Mouse (Mus musculus) macrophage (primary cell): ENCODE results near the gene Rhebl1. TPM values are rescaled to one million over a fixed set of nuclear protein-coding genes. Genes with fewer than 3 reads are reported as not detected.

Experiments
- H3K27ac ChIP-seq: fragments of 350-480 bp; formaldehyde crosslinking; 2 replicates; pipeline ENCODE4 v1.9.0; 2021
- H3K36me3 ChIP-seq: fragments of 350-480 bp; formaldehyde crosslinking; 2 replicates; pipeline ENCODE4 v1.9.0; 2021; ENCODE audit errors: inconsistent target
- H3K4me3 ChIP-seq: fragments of 350-480 bp; formaldehyde crosslinking; 2 replicates; pipeline ENCODE4 v1.9.0; 2021; ENCODE audit errors: inconsistent target
- H3K79me2 ChIP-seq: fragments of 350-480 bp; formaldehyde crosslinking; 2 replicates; pipeline ENCODE4 v1.9.0; 2021; ENCODE audit errors: inconsistent target
- WGBS: methylation state at CpG from one replicate; pipeline ENCODE4 v1.1.7; 2026; ENCODE audit warnings: inconsistent platforms; ENCODE audit not compliant: missing documents; 5-methylcytosine and 5-hydroxymethylcytosine counted together
- polyA plus RNA-seq: library from polyadenylated mRNA; stranded (reverse); fragments of 250-400 nt; gene quantifications from 3 replicates; pipeline ENCODE4 v1.2.4, GENCODE M21; 2018; ENCODE audit warnings: inconsistent platforms

Gene Rhebl1
- polyA plus RNA-seq, 1 experiment from 2014 or later, result 0.52 TPM

- H3K36me3 ChIP-seq, result peaks cover 99% of the 10 kb centered on the region
- H3K79me2 ChIP-seq, result peaks cover 12% of the 10 kb centered on the region; the same call in 1 of the 2 replicates
- no peak overlapping the region for H3K4me3 ChIP-seq
- H3K27ac ChIP-seq, result no peak overlapping the region
- 96% methylated on average over 14 of the region's 14 CpGs for WGBS
Measured at GRCm38 (mm10) chr15:98839161-98839560, 55.2 kb downstream of the Rhebl1 start.

- Histone ChIP-seq H3K4me3 (no peak overlapping the region), H3K27ac (no peak overlapping the region), H3K36me3 (peaks cover 87% of the 10 kb centered on the region), H3K79me2 (peaks cover 12% of the 10 kb centered on the region; the same call in 1 of the 2 replicates)
- WGBS, result 87% methylated on average over 4 of the region's 4 CpGs
Measured at GRCm38 (mm10) chr15:98837743-98838103, 56.6 kb downstream of the Rhebl1 start.

- Histone ChIP-seq H3K4me3 (no peak overlapping the region), H3K79me2 (peaks cover 12% of the 10 kb centered on the region; the same call in 1 of the 2 replicates), H3K27ac (no peak overlapping the region), H3K36me3 (peaks cover 81% of the 10 kb centered on the region)
- 95% methylated on average over 21 of the region's 21 CpGs for WGBS
Measured at GRCm38 (mm10) chr15:98837006-98837742, 57.2 kb downstream of the Rhebl1 start.

- Histone ChIP-seq H3K79me2 (peaks cover 20% of the 10 kb centered on the region), H3K27ac (no peak overlapping the region), H3K36me3 (peaks cover 62% of the 10 kb centered on the region), H3K4me3 (no peak overlapping the region)
- WGBS, result 96% methylated on average over 6 of the region's 14 CpGs
Measured at GRCm38 (mm10) chr15:98835291-98835690, 59.0 kb downstream of the Rhebl1 start.

GRCm38 (mm10) chr15:98834059-98834458 lies 60.3 kb downstream of the Rhebl1 start:
- WGBS, result 94% methylated on average over 13 of the region's 13 CpGs
- no peak overlapping the region for H3K4me3 ChIP-seq
- peaks cover 50% of the 10 kb centered on the region for H3K36me3 ChIP-seq
- no peak overlapping the region for H3K27ac ChIP-seq
- peaks cover 27% of the 10 kb centered on the region for H3K79me2 ChIP-seq

GRCm38 (mm10) chr15:98833281-98833680 lies 61.1 kb downstream of the Rhebl1 start:
- peaks cover 27% of the 10 kb centered on the region for H3K79me2 ChIP-seq
- peaks cover 43% of the 10 kb centered on the region for H3K36me3 ChIP-seq
- H3K4me3 ChIP-seq, result no peak overlapping the region
- 93% methylated on average over 9 of the region's 11 CpGs for WGBS
- no peak overlapping the region for H3K27ac ChIP-seq

GRCm38 (mm10) chr15:98832161-98833058 lies 61.9 kb downstream of the Rhebl1 start:
- Histone ChIP-seq H3K4me3 (peak overlapping the region; percentile 13; the same call in 1 of the 2 replicates), H3K36me3 (peaks cover 34% of the 10 kb centered on the region), H3K27ac (peak overlapping the region; percentile 82), H3K79me2 (peaks cover 36% of the 10 kb centered on the region)
- 11% methylated on average over 10 of the region's 12 CpGs for WGBS

- Histone ChIP-seq H3K79me2 (peaks cover 44% of the 10 kb centered on the region), H3K4me3 (peak overlapping the region; percentile 13; the same call in 1 of the 2 replicates), H3K27ac (peak overlapping the region; percentile 82), H3K36me3 (peaks cover 26% of the 10 kb centered on the region)
- WGBS, result 0% methylated on average over 9 of the region's 9 CpGs
Measured at GRCm38 (mm10) chr15:98831684-98832035, 62.7 kb downstream of the Rhebl1 start.

- WGBS, result 0% methylated on average over 56 of the region's 66 CpGs
- Histone ChIP-seq H3K79me2 (peaks cover 50% of the 10 kb centered on the region), H3K4me3 (peak within 1 kb of the TSS; percentile 92), H3K36me3 (peaks cover 20% of the 10 kb centered on the region), H3K27ac (peak within 1 kb of the TSS; percentile 84)
Measured at GRCm38 (mm10) chr15:98830736-98831683, 63.3 kb downstream of the Rhebl1 start, which contains the start of gene Prkag1. Gene Prkag1, minus strand, starts transcription at chr15:98831521.

Other genes with a start within 250 kb of the Rhebl1 start
- gene Ddx23, start 231.6 kb downstream of the Rhebl1 start, polyA plus RNA-seq, result 53.5 to 111 TPM (median 57.4 TPM) in 3 replicates
- gene Rnd1, start 217.1 kb downstream of the Rhebl1 start, polyA plus RNA-seq, result 0.27 to 0.47 TPM (median 0.40 TPM) in 3 replicates
- gene Ccdc65, start 186.3 kb downstream of the Rhebl1 start, polyA plus RNA-seq, result 0.09 TPM in 1 of 3 replicates, not detected in the others
- 0.42 to 1.0 TPM (median 0.77 TPM) in 3 replicates for gene Fkbp11, start 166.3 kb downstream of the Rhebl1 start, polyA plus RNA-seq
- 95.4 to 100 TPM (median 98.2 TPM) in 3 replicates for gene Arf3, start 131.3 kb downstream of the Rhebl1 start, polyA plus RNA-seq
- not detected in 3 replicates for gene Wnt10b, start 116.4 kb downstream of the Rhebl1 start, polyA plus RNA-seq
- gene Wnt1, start 104.7 kb downstream of the Rhebl1 start, polyA plus RNA-seq, result not detected in 3 replicates
- gene Ddn, start 85.0 kb downstream of the Rhebl1 start, polyA plus RNA-seq, result 0.06 TPM in 1 of 3 replicates, not detected in the others
- 34.9 to 43.9 TPM (median 40.2 TPM) in 3 replicates for gene Prkag1, start 63.0 kb downstream of the Rhebl1 start, polyA plus RNA-seq
- 17.3 to 22.5 TPM (median 19.8 TPM) in 3 replicates for gene Kmt2d, start 23.3 kb downstream of the Rhebl1 start, polyA plus RNA-seq
- gene Dhh, start 4.0 kb upstream of the Rhebl1 start, polyA plus RNA-seq, result not detected in 3 replicates
- 3.7 to 9.6 TPM (median 5.5 TPM) in 3 replicates for gene Lmbr1l, start 23.7 kb upstream of the Rhebl1 start, polyA plus RNA-seq
- gene Tuba1b, start 40.0 kb upstream of the Rhebl1 start, polyA plus RNA-seq, result 371 to 1,063 TPM (median 789 TPM) in 3 replicates
- 0.27 TPM in 1 of 3 replicates, not detected in the others for gene Gm49450, start 59.0 kb upstream of the Rhebl1 start, polyA plus RNA-seq
- gene Tuba1a, start 59.2 kb upstream of the Rhebl1 start, polyA plus RNA-seq, result 37.8 to 73.9 TPM (median 54.5 TPM) in 3 replicates
- gene Tuba1c, start 135.4 kb upstream of the Rhebl1 start, polyA plus RNA-seq, result 112 to 385 TPM (median 315 TPM) in 3 replicates
- 0.07 TPM in 1 of 3 replicates, not detected in the others for gene Prph, start 160.6 kb upstream of the Rhebl1 start, polyA plus RNA-seq
- gene Troap, start 180.0 kb upstream of the Rhebl1 start, polyA plus RNA-seq, result 2.4 to 2.6 TPM in 2 of 3 replicates, not detected in the other
- gene C1ql4, start 193.3 kb upstream of the Rhebl1 start, polyA plus RNA-seq, result not detected in 3 replicates
- not detected in 3 replicates for gene Dnajc22, start 198.6 kb upstream of the Rhebl1 start, polyA plus RNA-seq
- 2.7 to 4.0 TPM (median 3.2 TPM) in 3 replicates for gene Spats2, start 231.4 kb upstream of the Rhebl1 start, polyA plus RNA-seq